Mouse (Mus musculus): ENCODE results near the gene Gm28048. TPM values are rescaled to one million over a fixed set of nuclear protein-coding genes. Genes with fewer than 3 reads are reported as not detected.

Gm28048 gene
- polyA plus RNA-seq, 1 experiment, result 4.4 TPM

DNA sequence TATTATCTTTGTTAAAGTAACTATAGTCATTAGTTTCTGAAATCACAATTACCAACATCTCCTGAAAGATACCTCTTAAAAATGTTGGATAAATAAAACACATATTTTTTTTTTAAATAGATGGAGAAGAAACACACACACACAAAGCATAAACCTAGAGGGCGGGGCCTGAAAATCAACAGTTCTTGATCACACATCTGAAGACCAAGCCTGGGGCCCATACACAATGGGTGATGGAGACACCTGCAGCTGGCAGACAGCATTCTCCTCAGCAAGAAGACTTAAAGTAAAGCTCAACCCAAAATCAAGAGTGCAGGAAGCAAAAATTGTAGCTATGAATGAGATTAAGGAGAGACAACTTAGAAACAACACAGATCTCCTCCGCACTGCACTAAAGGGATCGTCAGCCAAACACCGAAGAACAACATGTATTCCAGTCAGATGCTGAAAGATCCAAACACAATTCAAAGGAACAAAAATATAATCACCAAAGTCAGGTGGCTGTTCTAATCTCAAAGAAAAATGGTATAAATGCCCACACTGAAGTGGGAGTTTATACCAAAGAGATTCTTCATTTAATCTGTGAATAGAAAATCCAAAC lies 44.1 kb downstream of the Gm28048 start:
- H3K4me1 ChIP-seq (ENCODE audit: control insufficient read depth, insufficient read depth, low read length), result no peaks in the 10 kb centered on the region
- H3K27ac ChIP-seq (ENCODE audit: insufficient read depth, low read length), result no peak overlapping the region
- 98% methylated on average over 4 of the region's 4 CpGs for WGBS
- H3K4me3 ChIP-seq (replicated peaks; ENCODE audit: insufficient read depth, low read depth, low read length), result no peak overlapping the region
- no peak for TF ChIP-seq POLR2A (IDR thresholded peaks at IDR 0.05; ENCODE audit: borderline replicate concordance, insufficient read depth, low read length)
- no peak for TF ChIP-seq CTCF (IDR thresholded peaks at IDR 0.05; ENCODE audit: borderline replicate concordance, insufficient read depth, low read depth, low read length)
- no peak for DNase-seq
- H3K27me3 ChIP-seq (ENCODE audit: control insufficient read depth, insufficient read depth, low read length), result no peaks in the 10 kb centered on the region

DNA sequence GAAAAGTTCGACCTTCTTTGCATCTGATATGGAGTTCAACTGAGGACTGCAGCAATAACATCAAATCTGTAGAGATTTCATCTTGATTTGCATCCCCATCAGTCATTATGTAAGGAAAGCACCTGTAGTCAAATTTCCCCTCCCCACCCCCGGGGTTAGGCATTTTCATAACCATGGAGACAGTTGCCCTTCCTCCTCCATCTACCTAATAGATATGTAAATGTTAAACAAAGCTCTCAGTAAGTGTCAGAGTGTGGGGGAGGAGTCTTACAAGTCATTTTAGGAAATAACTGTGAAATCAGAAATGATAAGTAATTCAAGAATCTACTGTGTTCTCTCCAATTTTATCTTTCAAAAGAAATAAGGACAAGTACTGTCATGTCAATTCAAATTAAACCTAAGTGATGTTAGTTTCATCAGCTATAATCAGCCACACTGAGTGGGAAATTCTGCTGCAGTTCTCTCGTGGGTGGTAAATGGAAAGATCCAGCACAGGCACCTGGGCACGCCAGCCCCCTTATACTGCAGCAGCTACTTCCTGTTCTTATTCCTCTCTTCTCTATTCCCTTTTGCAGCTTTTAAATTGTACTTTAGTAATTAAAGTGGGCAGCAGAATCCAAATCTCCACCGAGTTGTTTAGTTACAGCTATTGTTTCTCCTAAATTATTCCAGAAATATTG lies 45.3 kb downstream of the Gm28048 start:
- Histone ChIP-seq H3K4me1 (ENCODE audit: control insufficient read depth, insufficient read depth, low read length) (no peaks in the 10 kb centered on the region), H3K4me3 (replicated peaks; ENCODE audit: insufficient read depth, low read depth, low read length) (no peak overlapping the region), H3K27me3 (ENCODE audit: control insufficient read depth, insufficient read depth, low read length) (no peaks in the 10 kb centered on the region), H3K27ac (ENCODE audit: insufficient read depth, low read length) (no peak overlapping the region)
- TF ChIP-seq CTCF (IDR thresholded peaks at IDR 0.05; ENCODE audit: borderline replicate concordance, insufficient read depth, low read depth, low read length), result no peak
- TF ChIP-seq POLR2A (IDR thresholded peaks at IDR 0.05; ENCODE audit: borderline replicate concordance, insufficient read depth, low read length), result no peak
- 70% methylated on average over 5 of the region's 5 CpGs for WGBS
- DNase-seq, result no peak

DNA sequence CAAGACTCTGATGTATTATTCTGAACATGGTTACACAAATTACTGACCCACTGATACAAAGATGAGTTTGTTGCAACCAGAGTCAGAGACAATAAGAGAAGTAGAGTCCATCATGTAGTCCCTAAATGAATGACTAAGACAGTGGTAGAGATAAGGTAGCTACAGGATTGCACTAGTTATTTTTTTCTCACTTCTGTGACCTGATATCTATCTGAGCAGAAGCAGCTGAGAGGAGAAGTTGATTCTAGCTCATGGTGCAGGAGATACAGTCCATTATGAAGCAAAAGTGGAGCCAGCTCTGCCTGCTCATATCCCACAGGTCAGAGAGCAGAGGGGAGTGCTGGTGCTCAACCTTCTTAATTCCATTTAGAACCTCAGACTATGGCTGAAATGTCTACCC lies 49.7 kb downstream of the Gm28048 start:
- Histone ChIP-seq H3K27me3 (ENCODE audit: control insufficient read depth, insufficient read depth, low read length) (no peaks in the 10 kb centered on the region), H3K4me1 (ENCODE audit: control insufficient read depth, insufficient read depth, low read length) (no peaks in the 10 kb centered on the region), H3K27ac (ENCODE audit: insufficient read depth, low read length) (no peak overlapping the region), H3K4me3 (replicated peaks; ENCODE audit: insufficient read depth, low read depth, low read length) (no peak overlapping the region)
- no peak for DNase-seq
- TF ChIP-seq POLR2A (IDR thresholded peaks at IDR 0.05; ENCODE audit: borderline replicate concordance, insufficient read depth, low read length), result no peak
- no peak for TF ChIP-seq CTCF (IDR thresholded peaks at IDR 0.05; ENCODE audit: borderline replicate concordance, insufficient read depth, low read depth, low read length)

DNA sequence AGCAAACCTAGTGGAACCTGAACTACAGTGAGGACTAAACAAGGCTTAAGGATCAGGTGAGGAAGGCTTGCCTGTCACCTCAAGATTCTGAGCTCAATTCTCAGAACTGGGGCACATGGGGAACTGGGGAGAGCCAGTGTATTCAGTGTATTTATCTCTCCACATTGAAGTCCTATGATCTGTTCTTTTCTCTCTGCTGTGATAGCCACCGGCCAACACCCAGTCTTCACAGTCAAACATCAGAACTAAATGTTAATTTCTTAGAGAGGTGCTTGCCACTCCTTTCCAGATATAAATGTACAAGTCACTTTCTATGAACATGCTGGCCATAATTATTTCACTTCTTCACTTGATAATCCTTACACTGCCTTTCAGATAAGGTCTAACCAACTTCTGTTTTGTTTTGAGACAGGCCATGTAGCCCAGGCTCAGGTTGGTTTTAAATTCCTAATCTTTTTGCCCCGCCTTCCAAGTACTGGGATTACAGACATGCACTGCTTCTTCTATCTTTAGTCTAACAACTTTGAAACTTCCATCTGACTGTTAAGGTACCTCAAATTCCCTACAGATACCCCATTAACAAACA lies 50.5 kb downstream of the Gm28048 start:
- Histone ChIP-seq H3K27me3 (ENCODE audit: control insufficient read depth, insufficient read depth, low read length) (no peaks in the 10 kb centered on the region), H3K27ac (ENCODE audit: insufficient read depth, low read length) (no peak overlapping the region), H3K4me1 (ENCODE audit: control insufficient read depth, insufficient read depth, low read length) (no peaks in the 10 kb centered on the region), H3K4me3 (replicated peaks; ENCODE audit: insufficient read depth, low read depth, low read length) (no peak overlapping the region)
- no peak for DNase-seq
- TF ChIP-seq CTCF (IDR thresholded peaks at IDR 0.05; ENCODE audit: borderline replicate concordance, insufficient read depth, low read depth, low read length) (no peak), POLR2A (IDR thresholded peaks at IDR 0.05; ENCODE audit: borderline replicate concordance, insufficient read depth, low read length) (no peak)
- WGBS, result 98% methylated on average over 2 of the region's 2 CpGs

DNA sequence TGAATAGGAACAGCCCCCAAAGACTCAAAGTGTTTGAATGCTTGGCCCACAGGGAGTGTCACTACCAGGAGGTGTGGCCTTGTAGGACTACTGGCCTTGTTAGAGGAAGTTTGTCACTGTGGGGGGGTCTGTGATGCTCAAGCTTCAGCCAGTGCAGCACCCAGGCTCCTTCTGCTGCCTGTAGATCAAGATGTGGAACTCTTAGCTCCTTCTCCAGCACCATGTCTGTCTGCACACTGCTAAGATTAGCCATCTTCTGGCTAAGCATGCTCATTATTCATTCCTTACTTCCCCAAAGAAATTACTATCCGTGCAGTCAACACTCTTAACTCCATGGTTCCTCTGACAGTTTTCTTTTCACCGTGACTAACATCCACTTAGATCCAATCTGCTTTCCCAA lies 51.8 kb downstream of the Gm28048 start:
- Histone ChIP-seq H3K4me1 (ENCODE audit: control insufficient read depth, insufficient read depth, low read length) (no peaks in the 10 kb centered on the region), H3K4me3 (replicated peaks; ENCODE audit: insufficient read depth, low read depth, low read length) (no peak overlapping the region), H3K27ac (ENCODE audit: insufficient read depth, low read length) (no peak overlapping the region), H3K27me3 (ENCODE audit: control insufficient read depth, insufficient read depth, low read length) (no peaks in the 10 kb centered on the region)
- DNase-seq, result no peak
- TF ChIP-seq POLR2A (IDR thresholded peaks at IDR 0.05; ENCODE audit: borderline replicate concordance, insufficient read depth, low read length) (no peak), CTCF (IDR thresholded peaks at IDR 0.05; ENCODE audit: borderline replicate concordance, insufficient read depth, low read depth, low read length) (no peak)
- WGBS, result 82% methylated on average over 2 of the region's 2 CpGs

DNA sequence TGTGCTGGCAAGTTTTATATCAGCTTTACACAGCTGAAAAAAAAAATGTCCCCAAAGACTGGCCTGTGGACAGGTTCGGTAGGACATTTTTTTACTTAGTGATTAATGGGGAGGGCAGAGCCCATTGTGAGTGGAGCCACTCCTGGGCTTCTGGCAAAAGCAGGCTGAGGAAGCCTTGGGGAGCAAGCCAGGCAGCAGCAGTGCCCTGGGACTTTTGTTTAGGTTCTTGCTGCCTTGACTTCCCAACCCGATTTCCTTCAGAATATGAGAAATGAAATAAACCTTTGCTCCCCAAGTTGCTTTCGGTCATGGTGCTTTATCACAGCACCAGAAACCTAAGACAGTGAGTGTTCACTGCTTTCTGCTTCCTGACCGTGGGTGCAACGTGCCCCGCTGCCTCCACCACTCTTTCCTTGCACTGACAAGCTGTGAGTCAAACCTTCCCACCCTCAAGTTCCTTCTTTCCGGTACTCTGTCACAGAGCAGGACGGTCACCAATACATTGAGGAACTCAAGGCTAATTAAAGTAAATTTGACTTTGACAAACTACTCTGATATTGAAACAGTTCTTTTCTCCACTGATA lies 53.2 kb downstream of the Gm28048 start:
- 92% methylated on average over 8 of the region's 8 CpGs for WGBS
- no peak for DNase-seq
- no peak overlapping the region for H3K27ac ChIP-seq (ENCODE audit: insufficient read depth, low read length)
- no peaks in the 10 kb centered on the region for H3K4me1 ChIP-seq (ENCODE audit: control insufficient read depth, insufficient read depth, low read length)
- TF ChIP-seq POLR2A (IDR thresholded peaks at IDR 0.05; ENCODE audit: borderline replicate concordance, insufficient read depth, low read length), result no peak
- no peak for TF ChIP-seq CTCF (IDR thresholded peaks at IDR 0.05; ENCODE audit: borderline replicate concordance, insufficient read depth, low read depth, low read length)
- no peak overlapping the region for H3K4me3 ChIP-seq (replicated peaks; ENCODE audit: insufficient read depth, low read depth, low read length)
- no peaks in the 10 kb centered on the region; the same call in 1 of the 2 replicates for H3K27me3 ChIP-seq (ENCODE audit: control insufficient read depth, insufficient read depth, low read length)

DNA sequence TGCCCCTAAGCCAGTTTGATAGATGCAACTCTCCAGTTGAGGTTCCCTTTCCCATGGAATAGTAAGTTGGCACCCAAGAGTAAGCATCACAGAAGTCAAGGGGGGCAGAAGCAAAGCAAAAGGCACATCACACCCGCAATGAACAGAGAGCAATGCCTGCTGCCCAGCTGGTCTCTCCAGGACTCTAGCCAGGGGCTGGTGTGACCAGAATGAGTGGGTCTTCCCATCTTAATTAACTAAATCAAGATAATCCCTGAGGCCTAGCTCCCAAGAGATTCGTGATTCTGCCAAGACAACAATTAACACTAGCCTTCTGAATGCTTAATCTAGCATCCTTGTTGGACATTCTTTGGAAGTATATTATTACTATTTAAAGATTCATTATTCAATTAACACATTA lies 58.3 kb downstream of the Gm28048 start:
- TF ChIP-seq POLR2A (IDR thresholded peaks at IDR 0.05; ENCODE audit: borderline replicate concordance, insufficient read depth, low read length) (no peak), CTCF (IDR thresholded peaks at IDR 0.05; ENCODE audit: borderline replicate concordance, insufficient read depth, low read depth, low read length) (no peak)
- Histone ChIP-seq H3K4me3 (replicated peaks; ENCODE audit: insufficient read depth, low read depth, low read length) (no peak overlapping the region), H3K27me3 (ENCODE audit: control insufficient read depth, insufficient read depth, low read length) (no peaks in the 10 kb centered on the region; the same call in 1 of the 2 replicates), H3K4me1 (ENCODE audit: control insufficient read depth, insufficient read depth, low read length) (no peaks in the 10 kb centered on the region), H3K27ac (ENCODE audit: insufficient read depth, low read length) (no peak overlapping the region)
- WGBS, result 77% methylated on average over 2 of the region's 2 CpGs
- no peak for DNase-seq

Measured in cerebellum, adult 2 months (tissue).